Mouse (Mus musculus) liver, adult 2 months (tissue): ENCODE measurements around the gene Ccdc149.

Source experiments
- CTCF ChIP-seq: fragments of 200-500 bp; IDR thresholded peaks from 2 replicates; pipeline ENCODE4 v1.5.1; 2011; ENCODE audit warnings: low read depth, low read length, control low read depth
- POLR2A ChIP-seq: fragments of 200-500 bp; IDR thresholded peaks from 2 replicates; pipeline ENCODE4 v1.6.1; 2011; ENCODE audit warnings: low read length, control low read depth; ENCODE audit not compliant: insufficient read depth; ENCODE audit errors: extremely low read depth

DNA sequence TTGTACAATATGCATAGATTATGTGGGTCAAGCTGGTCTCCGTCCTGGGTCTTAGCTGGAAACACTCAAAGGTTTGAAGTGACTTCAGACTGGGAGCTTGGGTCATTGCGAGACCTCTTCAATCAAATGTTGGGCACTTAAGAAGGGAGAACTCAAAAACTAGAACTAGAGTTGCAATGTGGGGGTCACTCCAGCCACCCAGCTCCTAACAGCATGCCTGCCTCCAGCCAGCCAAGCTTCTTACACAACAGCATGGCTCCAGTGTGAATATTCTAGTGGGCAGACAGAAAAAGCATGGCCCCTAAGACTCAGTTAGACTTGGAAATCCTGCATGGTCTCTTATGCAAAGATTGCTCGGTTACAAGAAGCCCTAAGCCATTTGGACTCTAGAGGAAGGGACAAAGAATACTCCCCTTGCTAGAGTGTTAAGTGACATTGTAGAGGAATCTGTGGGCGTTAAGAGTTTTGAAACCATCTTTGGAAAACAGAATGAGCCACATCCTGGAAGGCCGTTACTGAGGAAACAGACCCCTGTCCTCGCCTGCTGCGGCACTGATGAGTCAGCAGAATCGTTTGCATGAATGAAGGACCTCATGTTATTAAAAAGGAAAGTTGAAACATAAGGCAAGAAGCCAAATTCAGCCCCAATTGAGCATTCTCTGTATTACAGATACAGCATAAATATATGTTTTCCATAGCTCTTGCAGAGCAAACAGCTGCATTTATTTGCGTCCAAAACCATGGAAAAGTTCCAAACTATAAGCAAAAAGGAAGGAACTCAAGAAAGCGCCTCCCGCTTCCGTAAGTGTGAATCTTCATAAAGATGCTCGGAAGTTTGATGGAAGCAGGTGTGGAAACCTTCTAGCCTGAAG, 16.5 kb upstream of the Ccdc149 start:
- TF ChIP-seq POLR2A (no peak), CTCF (no peak)
